Mouse (Mus musculus) liver, adult 2 months (tissue): ENCODE results near the gene Olfr638. TPM values are rescaled to one million over a fixed set of nuclear protein-coding genes. Genes with fewer than 3 reads are reported as not detected.

Experiments
- DNase-seq: peaks from one replicate; pipeline ENCODE4 v3.0.0-alpha.2; 2011; ENCODE audit warnings: low read depth, low spot score; ENCODE audit errors: extremely low read depth
- H3K27ac ChIP-seq: fragments of 200-500 bp; replicated peaks from 2 replicates; pipeline ENCODE4 v1.5.1; 2012; ENCODE audit warnings: low read depth, mild to moderate bottlenecking, control low read depth, inconsistent platforms, low read length; ENCODE audit not compliant: insufficient read depth
- H3K27me3 ChIP-seq: fragments of 200-500 bp; 2 replicates; pipeline ENCODE4 v1.6.1; 2012; ENCODE audit warnings: mild to moderate bottlenecking, moderate library complexity, low read length, inconsistent platforms; ENCODE audit not compliant: control insufficient read depth, insufficient read depth
- H3K36me3 ChIP-seq: fragments of 200-500 bp; 2 replicates; pipeline ENCODE4 v1.6.1; 2012; ENCODE audit warnings: low read length, inconsistent platforms; ENCODE audit not compliant: control insufficient read depth, insufficient read depth
- H3K4me1 ChIP-seq: fragments of 200-500 bp; 2 replicates; pipeline ENCODE4 v1.6.1; 2011; ENCODE audit warnings: low read length; ENCODE audit not compliant: control insufficient read depth, insufficient read depth
- H3K4me3 ChIP-seq: fragments of 200-500 bp; 2 replicates; pipeline ENCODE4 v1.5.1; 2011; ENCODE audit warnings: low read depth, mild to moderate bottlenecking, control low read depth, low read length, moderate library complexity; ENCODE audit not compliant: insufficient read depth
- H3K79me2 ChIP-seq: fragments of 200-500 bp; 2 replicates; pipeline ENCODE4 v1.6.1; 2012; ENCODE audit warnings: inconsistent platforms, mild to moderate bottlenecking, low read length, moderate library complexity; ENCODE audit not compliant: control insufficient read depth, insufficient read depth
- H3K9ac ChIP-seq: fragments of 200-500 bp; 2 replicates; pipeline ENCODE4 v1.6.1; 2012; ENCODE audit warnings: low read depth, mild to moderate bottlenecking, control low read depth, inconsistent platforms, low read length
- CTCF ChIP-seq: fragments of 200-500 bp; IDR thresholded peaks from 2 replicates; pipeline ENCODE4 v1.5.1; 2011; ENCODE audit warnings: low read depth, low read length, control low read depth
- POLR2A ChIP-seq: fragments of 200-500 bp; IDR thresholded peaks from 2 replicates; pipeline ENCODE4 v1.6.1; 2011; ENCODE audit warnings: low read length, control low read depth; ENCODE audit not compliant: insufficient read depth; ENCODE audit errors: extremely low read depth
- WGBS: fragments of 180-500 bp; shearing (Covaris S2); methylation state at CpG from one replicate; pipeline ENCODE4 v1.1.7; 2018; 5-methylcytosine and 5-hydroxymethylcytosine counted together
- polyA plus RNA-seq: library from polyadenylated mRNA; depleted of rRNA; stranded (reverse); fragments of >200 nt; gene quantifications from 2 replicates; pipeline ENCODE4 v1.2.3, GENCODE M21; 2012; rRNA removed
- total RNA-seq: library from RNA; depleted of rRNA; stranded (reverse); fragments of >200 nt; gene quantifications from 2 replicates; pipeline ENCODE4 v1.2.3, GENCODE M21; 2014; rRNA removed

Olfr638 gene
- total and polyA plus RNA-seq, 2 experiments = not detected

DNA sequence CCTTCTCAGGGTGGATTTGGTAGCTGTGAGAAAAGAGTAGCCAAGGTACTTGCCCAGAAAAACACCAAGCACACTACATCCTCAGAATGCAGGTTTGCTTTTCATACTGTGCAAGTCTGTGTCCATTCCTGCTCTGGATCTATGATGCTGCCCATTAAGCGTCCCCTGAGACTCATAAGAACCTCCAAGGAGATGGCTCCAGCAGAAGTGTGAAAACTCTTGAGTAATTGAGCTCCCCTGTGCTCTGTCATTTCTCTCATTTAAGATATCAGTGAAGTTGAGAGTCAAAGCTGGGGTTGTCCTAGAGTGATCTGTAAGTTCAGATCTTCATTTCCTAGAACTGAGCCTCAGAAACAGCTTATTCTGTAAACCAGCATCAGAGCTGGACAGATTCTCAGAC, 54.0 kb downstream of the Olfr638 start, which contains the start of gene Olfr642:
Gene Olfr642 (minus strand): TSS at position 101 of the 400 bp plus-strand sequence.
- no peak for DNase-seq
- TF ChIP-seq CTCF (no peak), POLR2A (no peak)
- 58% methylated on average over 1 of the region's 1 CpGs for WGBS

More for the DNA sequence above, 54.0 kb downstream of the Olfr638 start, which contains the start of gene Olfr642:
- H3K9ac ChIP-seq = no peak within 1 kb of the TSS
- no peak within 1 kb of the TSS for H3K27ac ChIP-seq
- H3K36me3 ChIP-seq = no peaks in the 10 kb centered on the region
- H3K4me3 ChIP-seq = no peak within 1 kb of the TSS
- H3K4me1 ChIP-seq = no peaks in the 10 kb centered on the region
- H3K27me3 ChIP-seq = no peaks in the 10 kb centered on the region
- H3K79me2 ChIP-seq = no peaks in the 10 kb centered on the region

Other genes with a start within 250 kb of the Olfr638 start
Only the 30 nearest of the 33 such genes appear.
- not detected in 2 replicates for gene Olfr68, start 219.0 kb upstream of the Olfr638 start, total RNA-seq
- gene Olfr68, start 219.0 kb upstream of the Olfr638 start, polyA plus RNA-seq = not detected in 2 replicates
- not detected in 2 replicates for gene Olfr67, start 206.9 kb upstream of the Olfr638 start, total RNA-seq
- not detected in 2 replicates for gene Olfr67, start 206.9 kb upstream of the Olfr638 start, polyA plus RNA-seq
- 116 and 144 TPM in 2 replicates for gene Hbb-bt, start 184.8 kb upstream of the Olfr638 start, total RNA-seq
- gene Hbb-bt, start 184.8 kb upstream of the Olfr638 start, polyA plus RNA-seq = 56.2 and 75.5 TPM in 2 replicates
- gene Hbb-bs, start 170.7 kb upstream of the Olfr638 start, total RNA-seq = 760 and 1,100 TPM in 2 replicates
- gene Hbb-bs, start 170.7 kb upstream of the Olfr638 start, polyA plus RNA-seq = 551 and 848 TPM in 2 replicates
- not detected in 2 replicates for gene Hbb-bh2, start 158.2 kb upstream of the Olfr638 start, total RNA-seq
- not detected in 2 replicates for gene Hbb-bh2, start 158.2 kb upstream of the Olfr638 start, polyA plus RNA-seq
- gene Hbb-bh1, start 155.6 kb upstream of the Olfr638 start, total RNA-seq = not detected in 2 replicates
- not detected in 2 replicates for gene Hbb-bh1, start 155.6 kb upstream of the Olfr638 start, polyA plus RNA-seq
- not detected in 2 replicates for gene Hbb-y, start 145.5 kb upstream of the Olfr638 start, total RNA-seq
- not detected in 2 replicates for gene Hbb-y, start 145.5 kb upstream of the Olfr638 start, polyA plus RNA-seq
- gene Olfr66, start 112.5 kb upstream of the Olfr638 start, total RNA-seq = not detected in 2 replicates
- gene Olfr66, start 112.5 kb upstream of the Olfr638 start, polyA plus RNA-seq = not detected in 2 replicates
- gene Olfr64, start 104.3 kb upstream of the Olfr638 start, total RNA-seq = not detected in 2 replicates
- gene Olfr64, start 104.3 kb upstream of the Olfr638 start, polyA plus RNA-seq = not detected in 2 replicates
- not detected in 2 replicates for gene Olfr65, start 95.3 kb upstream of the Olfr638 start, total RNA-seq
- gene Olfr65, start 95.3 kb upstream of the Olfr638 start, polyA plus RNA-seq = not detected in 2 replicates
- gene Olfr631, start 69.9 kb upstream of the Olfr638 start, total RNA-seq = not detected in 2 replicates
- gene Olfr631, start 69.9 kb upstream of the Olfr638 start, polyA plus RNA-seq = not detected in 2 replicates
- not detected in 2 replicates for gene Olfr632, start 64.4 kb upstream of the Olfr638 start, total RNA-seq
- gene Olfr632, start 64.4 kb upstream of the Olfr638 start, polyA plus RNA-seq = not detected in 2 replicates
- gene Olfr633, start 54.3 kb upstream of the Olfr638 start, total RNA-seq = not detected in 2 replicates
- not detected in 2 replicates for gene Olfr633, start 54.3 kb upstream of the Olfr638 start, polyA plus RNA-seq
- gene Olfr635, start 27.6 kb upstream of the Olfr638 start, total RNA-seq = not detected in 2 replicates
- gene Olfr635, start 27.6 kb upstream of the Olfr638 start, polyA plus RNA-seq = not detected in 2 replicates
- under 0.01 TPM in 2 replicates for gene Olfr639, start 18.6 kb downstream of the Olfr638 start, total RNA-seq
- not detected in 2 replicates for gene Olfr639, start 18.6 kb downstream of the Olfr638 start, polyA plus RNA-seq
- gene Olfr640, start 26.8 kb downstream of the Olfr638 start, total RNA-seq = not detected in 2 replicates
- gene Olfr640, start 26.8 kb downstream of the Olfr638 start, polyA plus RNA-seq = not detected in 2 replicates
- not detected in 2 replicates for gene Olfr641, start 36.7 kb downstream of the Olfr638 start, total RNA-seq
- gene Olfr641, start 36.7 kb downstream of the Olfr638 start, polyA plus RNA-seq = not detected in 2 replicates
- not detected in 2 replicates for gene Olfr642, start 53.9 kb downstream of the Olfr638 start, total RNA-seq
- gene Olfr642, start 53.9 kb downstream of the Olfr638 start, polyA plus RNA-seq = not detected in 2 replicates
- gene 4930516K23Rik, start 62.7 kb downstream of the Olfr638 start, total RNA-seq = not detected in 2 replicates
- gene 4930516K23Rik, start 62.7 kb downstream of the Olfr638 start, polyA plus RNA-seq = not detected in 2 replicates
- gene Olfr644, start 73.1 kb downstream of the Olfr638 start, total RNA-seq = not detected in 2 replicates
- gene Olfr644, start 73.1 kb downstream of the Olfr638 start, polyA plus RNA-seq = not detected in 2 replicates
- not detected in 2 replicates for gene Olfr645, start 86.7 kb downstream of the Olfr638 start, total RNA-seq
- not detected in 2 replicates for gene Olfr645, start 86.7 kb downstream of the Olfr638 start, polyA plus RNA-seq
- not detected in 2 replicates for gene Olfr646, start 106.1 kb downstream of the Olfr638 start, total RNA-seq
- not detected in 2 replicates for gene Olfr646, start 106.1 kb downstream of the Olfr638 start, polyA plus RNA-seq
- gene Ubqln5, start 131.1 kb downstream of the Olfr638 start, total RNA-seq = not detected in 2 replicates
- gene Ubqln5, start 131.1 kb downstream of the Olfr638 start, polyA plus RNA-seq = not detected in 2 replicates
- gene Olfr643, start 138.7 kb downstream of the Olfr638 start, total RNA-seq = not detected in 2 replicates
- not detected in 2 replicates for gene Olfr643, start 138.7 kb downstream of the Olfr638 start, polyA plus RNA-seq
- not detected in 2 replicates for gene Ubqln3, start 144.5 kb downstream of the Olfr638 start, total RNA-seq
- not detected in 2 replicates for gene Ubqln3, start 144.5 kb downstream of the Olfr638 start, polyA plus RNA-seq
- gene Ubqlnl, start 151.8 kb downstream of the Olfr638 start, total RNA-seq = not detected in 2 replicates
- not detected in 2 replicates for gene Ubqlnl, start 151.8 kb downstream of the Olfr638 start, polyA plus RNA-seq
- not detected in 2 replicates for gene Olfm5, start 166.1 kb downstream of the Olfr638 start, total RNA-seq
- not detected in 2 replicates for gene Olfm5, start 166.1 kb downstream of the Olfr638 start, polyA plus RNA-seq
- not detected in 2 replicates for gene Olfr648, start 184.6 kb downstream of the Olfr638 start, total RNA-seq
- gene Olfr648, start 184.6 kb downstream of the Olfr638 start, polyA plus RNA-seq = not detected in 2 replicates
- gene Olfr649, start 197.2 kb downstream of the Olfr638 start, total RNA-seq = not detected in 2 replicates
- gene Olfr649, start 197.2 kb downstream of the Olfr638 start, polyA plus RNA-seq = not detected in 2 replicates
- 0.07 and 0.18 TPM in 2 replicates for gene Trim6, start 220.0 kb downstream of the Olfr638 start, total RNA-seq
- gene Trim6, start 220.0 kb downstream of the Olfr638 start, polyA plus RNA-seq = 0.27 and 0.75 TPM in 2 replicates